Mouse (Mus musculus) cerebellum, adult 11 months (tissue): ENCODE results near the gene Lamc2.

Experiments used
- DNase-seq: peaks from one replicate; pipeline ENCODE4 v3.0.0; 2022

The Lamc2 gene

DNA sequence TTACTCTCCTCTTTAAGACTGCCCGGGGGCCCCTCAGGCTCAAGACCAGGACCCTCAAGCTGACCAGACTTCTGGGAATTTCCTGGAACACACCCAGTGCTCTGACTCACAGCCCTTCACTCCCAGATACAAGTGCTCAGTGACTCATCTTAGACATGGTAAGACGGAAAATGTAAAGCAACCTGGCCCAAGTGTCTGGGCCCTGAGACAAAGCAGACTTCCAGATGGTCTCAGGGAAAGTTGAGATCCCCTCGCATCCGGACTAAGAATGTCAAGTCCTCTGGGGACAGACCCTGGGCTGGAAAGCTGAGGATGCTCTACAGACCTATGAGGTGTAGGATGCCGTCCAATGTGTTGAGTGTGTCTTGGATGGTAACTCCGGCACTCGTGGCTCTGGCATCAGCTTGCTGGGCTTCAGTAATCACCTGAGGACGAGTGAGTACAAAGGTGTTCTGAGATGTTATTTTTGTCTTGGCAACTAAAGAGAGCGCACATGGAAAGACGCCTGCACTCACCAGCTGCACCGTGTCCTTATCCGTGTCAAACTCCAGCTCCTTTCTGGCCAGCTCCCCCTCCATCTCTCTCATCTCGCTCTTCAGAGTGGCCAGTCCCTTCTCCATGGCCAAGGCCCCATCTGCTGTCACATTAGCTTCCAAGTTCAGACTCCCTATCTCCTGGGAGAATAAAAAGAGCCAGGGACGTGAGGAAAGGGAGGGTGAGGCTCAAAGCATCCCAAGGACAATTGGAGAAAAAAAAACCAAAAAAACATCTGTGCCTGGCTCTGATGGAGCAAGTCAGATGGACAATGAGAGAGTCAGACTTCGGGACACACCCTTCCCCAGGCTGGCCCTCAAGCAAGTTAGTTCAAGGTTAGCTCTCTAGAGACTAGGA is 59.5 kb downstream of the Lamc2 start:
- peak; percentile 48 for DNase-seq

- no peak for DNase-seq
Observed at GRCm38 (mm10) chr1:153125287-153126275, 60.7 kb downstream of the Lamc2 start.

DNA sequence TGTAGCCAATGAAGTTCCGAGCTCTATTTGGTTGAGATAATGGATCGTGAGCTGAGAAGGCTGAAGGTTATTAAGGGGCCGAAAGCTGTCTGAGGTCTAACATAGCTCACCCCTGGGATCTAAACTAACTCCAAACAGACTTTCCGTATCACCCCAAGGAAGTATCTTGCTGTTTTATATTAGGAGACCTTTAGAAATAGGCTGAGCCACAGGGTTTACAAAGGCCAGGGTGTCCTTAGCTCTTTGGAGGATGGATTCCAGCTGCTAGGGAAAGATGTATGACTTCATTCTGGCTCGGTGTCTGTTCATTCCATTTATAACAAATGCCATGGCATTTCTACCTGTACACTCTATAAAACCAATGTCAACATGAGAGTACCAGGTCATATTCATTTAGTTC is 61.7 kb downstream of the Lamc2 start:
- DNase-seq: no peak

DNA sequence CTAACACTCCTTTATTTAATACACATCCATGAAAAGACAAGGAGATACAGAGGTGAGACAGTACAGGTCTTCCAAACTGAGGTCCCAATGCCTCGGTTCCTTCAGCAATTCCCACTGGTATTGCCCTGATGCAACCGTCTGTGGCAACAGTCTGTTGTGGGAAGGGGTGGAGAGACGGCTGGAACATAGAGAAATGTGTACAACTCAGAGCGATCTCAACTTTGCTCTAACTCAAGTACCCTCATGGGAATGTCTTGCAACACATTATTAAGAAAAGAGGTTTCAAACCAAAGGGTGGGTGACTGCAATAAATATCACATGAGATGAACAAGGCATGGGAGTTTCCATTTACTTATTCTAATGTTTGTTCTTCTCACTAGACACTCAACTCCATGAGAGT is 63.5 kb downstream of the Lamc2 start:
- no peak for DNase-seq

DNA sequence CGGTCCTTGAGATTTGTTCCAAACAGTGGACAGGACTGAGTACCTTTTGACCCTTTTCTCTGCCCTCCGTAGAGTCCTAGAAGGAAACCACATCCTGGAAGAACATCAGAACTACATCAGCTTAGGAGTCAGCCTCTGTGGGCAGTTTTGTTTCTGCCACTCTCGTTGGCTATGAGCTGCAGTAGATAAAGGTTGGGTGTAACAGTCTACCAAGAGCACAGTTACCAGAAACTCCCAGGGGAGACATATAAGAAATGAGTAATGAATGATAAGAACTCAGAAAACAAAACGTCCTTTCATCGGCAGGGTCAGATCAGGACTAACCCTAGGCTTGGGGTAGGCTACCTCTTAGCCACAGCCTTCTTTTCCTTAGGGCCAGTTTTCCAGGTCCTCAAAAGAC is 64.9 kb downstream of the Lamc2 start:
- DNase-seq: no peak

GRCm38 (mm10) chr1:153120544-153120943 is 65.7 kb downstream of the Lamc2 start:
- DNase-seq: no peak

DNA sequence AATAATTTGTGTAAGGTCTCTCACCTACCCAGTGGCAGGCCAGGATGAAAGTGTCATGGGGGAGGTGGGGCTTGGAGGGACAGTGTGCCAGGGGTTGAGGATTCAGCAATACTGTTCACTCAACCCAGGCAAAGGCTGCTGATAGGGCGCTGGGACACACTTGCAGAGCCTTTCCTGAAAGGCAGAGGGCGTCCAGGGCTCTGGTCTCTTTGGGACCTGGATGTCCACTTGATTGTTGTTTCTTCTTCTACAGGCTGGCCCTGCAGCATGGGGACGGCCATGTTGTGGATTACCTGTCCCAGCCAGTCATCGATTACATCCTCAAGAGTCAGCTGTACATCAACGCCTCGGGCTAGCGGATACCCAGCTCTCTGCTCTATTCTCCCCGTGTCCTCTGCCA is 70.9 kb downstream of the Lamc2 start:
- DNase-seq: no peak

DNA sequence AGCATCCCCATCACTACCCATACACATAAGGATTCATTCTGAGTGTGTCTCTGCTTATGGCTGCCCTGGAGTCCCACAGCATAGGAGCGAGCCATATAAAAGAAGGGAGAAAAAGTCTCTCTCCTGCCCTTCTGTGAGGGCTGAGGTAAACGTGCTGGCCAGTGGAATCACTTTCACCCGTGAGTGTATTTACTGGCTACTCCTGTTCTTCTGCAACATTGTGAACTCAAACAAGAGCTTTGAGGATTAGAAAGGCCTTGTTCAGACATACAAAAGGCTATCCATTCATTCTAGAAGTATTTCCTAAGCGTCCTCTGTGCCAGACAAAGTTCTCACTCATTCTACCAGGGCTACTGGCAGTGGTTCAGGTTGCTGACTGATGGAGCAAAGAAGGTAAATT is 74.7 kb downstream of the Lamc2 start:
- no peak for DNase-seq

DNA sequence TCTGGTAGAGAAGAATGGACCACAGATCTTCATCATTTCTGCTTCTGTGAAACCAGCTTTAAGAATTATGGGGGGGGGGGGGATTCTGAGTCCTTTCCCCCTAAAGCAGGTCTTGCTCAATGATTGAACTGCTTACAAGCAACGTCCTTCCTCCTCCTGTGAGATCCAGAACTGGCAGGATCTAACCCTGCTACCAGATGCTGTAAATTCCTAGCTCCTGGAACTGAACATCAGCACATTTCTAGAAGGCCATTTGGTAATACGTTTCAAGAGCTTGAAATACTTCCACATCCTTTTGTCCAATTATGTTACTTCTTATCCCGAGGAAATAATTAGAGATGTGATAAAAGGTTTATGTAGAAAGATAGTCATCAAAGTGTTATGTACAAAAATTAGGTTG is 76.4 kb downstream of the Lamc2 start:
- no peak for DNase-seq

GRCm38 (mm10) chr1:153109346-153109745 is 76.9 kb downstream of the Lamc2 start:
- DNase-seq: no peak

DNA sequence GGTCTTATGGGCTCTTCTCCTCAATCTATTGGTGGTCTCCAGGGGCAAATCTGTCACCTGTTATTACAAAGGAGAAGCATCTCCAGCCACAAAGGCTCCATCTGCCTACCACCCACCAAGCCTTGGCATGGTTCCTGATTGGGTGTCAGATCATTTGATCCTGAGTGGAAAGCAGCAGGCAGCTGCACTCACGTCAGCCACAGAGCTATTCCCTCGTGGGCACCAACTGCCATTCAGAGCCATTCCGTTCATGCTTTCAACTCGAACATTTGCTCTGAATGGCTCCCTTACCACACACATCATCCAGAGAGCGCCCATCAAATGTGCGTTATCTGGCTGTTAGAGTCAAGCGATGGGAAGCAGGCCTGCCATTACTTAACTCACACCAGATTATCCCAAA is 78.4 kb downstream of the Lamc2 start:
- peak; percentile 35 for DNase-seq

GRCm38 (mm10) chr1:153104804-153105203 is 81.4 kb downstream of the Lamc2 start:
- DNase-seq: no peak

DNA sequence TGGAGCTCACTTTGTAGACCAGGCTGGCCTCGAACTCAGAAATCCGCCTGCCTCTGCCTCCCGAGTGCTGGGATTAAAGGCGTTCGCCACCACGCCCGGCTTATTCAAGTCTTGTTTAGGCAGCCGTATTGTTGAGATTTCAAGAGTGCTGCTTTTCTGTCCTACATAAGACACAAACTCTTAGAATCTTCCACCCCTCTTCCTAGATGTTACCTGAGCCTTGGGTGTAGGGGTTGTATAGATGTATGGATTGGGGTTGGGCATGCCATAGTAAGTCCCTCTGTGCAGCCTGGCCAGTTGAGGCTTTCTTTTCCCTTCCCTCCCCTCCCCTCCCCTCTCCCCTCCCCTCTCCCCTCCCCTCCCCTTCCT is 83.1 kb downstream of the Lamc2 start:
- no peak for DNase-seq

- no peak for DNase-seq
Observed at GRCm38 (mm10) chr1:153102296-153103185, 83.7 kb downstream of the Lamc2 start.

- DNase-seq: no peak
Observed at GRCm38 (mm10) chr1:153101327-153101880, 84.8 kb downstream of the Lamc2 start.

- DNase-seq: no peak
Observed at GRCm38 (mm10) chr1:153100912-153101311, 85.3 kb downstream of the Lamc2 start.

GRCm38 (mm10) chr1:153098586-153098985 is 87.7 kb downstream of the Lamc2 start:
- DNase-seq: no peak

DNA sequence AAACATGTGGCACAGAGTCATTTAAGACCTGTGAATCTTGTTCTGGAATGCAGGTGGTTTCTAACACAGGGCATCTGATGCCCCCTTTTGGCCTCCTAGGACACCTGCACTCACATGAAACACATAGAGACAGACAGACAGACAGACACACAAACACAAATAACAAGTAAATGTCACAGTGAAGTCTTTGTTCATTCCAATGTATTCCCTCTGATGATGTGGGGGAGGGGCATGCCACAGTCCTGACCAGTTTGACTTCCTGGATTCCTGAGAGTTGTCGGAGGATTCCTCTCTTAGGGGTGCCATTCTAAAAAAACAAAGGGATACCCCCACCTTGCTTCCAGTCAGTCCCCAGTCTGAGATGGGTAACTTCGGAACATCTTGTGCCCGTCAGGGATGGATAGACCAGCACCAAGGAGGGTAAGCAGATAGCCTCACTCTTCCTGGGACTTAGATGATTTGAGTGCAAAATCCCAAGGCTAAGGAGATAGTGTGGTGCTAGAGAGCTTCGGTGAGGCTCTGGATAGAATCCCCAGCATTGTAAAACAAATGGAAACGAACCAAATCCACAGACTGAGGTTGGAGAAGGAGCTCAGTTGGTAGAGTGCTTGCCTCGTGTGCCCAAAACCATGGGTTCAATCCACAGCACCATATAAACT is 89.1 kb downstream of the Lamc2 start:
- DNase-seq: no peak

DNA sequence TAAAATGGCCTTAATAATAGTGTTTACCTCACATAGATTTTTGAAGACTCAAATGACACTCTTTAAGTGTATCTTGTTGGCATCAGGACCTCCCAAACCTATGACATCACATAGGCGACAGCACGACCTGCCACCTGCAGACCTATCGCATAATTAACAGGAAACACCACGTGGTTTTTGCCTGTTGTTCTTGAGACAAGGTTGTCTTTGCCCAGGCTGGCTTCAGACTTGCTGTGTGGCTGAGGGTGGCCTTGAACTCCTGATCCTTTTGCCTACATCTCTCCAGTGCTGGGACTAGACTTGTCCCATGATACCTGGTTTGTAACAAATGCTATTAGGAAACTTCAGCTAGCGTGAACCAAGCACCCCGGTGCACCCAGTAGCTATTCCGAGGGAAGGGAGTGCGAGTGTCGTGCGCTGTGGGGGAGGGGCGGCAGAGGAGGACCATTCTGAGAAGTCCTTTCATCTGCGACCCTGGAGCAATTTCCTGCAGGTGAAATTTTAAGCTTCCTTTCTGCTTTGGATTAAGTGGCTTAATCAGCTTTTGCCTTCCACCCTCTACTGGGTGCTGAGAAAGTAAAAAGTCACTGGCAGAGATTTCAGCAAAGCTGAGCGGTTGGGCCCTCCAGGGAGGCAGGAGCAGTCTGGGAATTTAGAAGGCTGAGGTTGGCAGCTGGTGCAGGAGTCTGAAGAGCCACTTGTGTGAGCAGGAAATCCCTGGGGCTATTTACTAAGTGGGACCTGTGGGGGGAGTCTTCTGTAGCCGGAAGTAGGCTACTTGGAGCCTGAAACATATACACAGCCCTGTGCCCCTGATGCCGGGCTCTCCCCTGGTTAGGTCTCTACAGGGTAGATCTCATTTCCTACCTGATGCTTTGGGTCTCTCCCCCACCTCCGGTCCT is 90.2 kb downstream of the Lamc2 start:
- no peak for DNase-seq

DNA sequence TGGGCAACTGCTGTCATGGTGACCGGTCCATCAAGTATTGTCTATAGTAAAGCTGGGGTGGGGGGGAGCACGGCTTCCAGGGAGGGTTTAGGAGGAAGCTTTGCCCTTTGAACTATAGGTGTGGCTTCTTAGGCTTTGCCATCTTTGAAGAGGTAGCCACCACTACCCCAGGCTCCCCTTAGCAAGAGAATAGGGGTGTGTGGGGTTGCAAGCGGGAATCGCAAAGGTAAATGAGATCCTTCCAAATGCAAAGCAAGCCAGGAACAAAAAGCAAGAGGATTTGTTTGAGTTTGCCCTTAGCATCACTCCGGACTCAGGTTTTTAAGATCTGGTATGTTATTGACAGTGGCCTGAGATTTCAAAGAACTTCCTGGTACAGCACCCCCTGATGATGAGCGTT is 90.9 kb downstream of the Lamc2 start:
- DNase-seq: no peak
